Mouse (Mus musculus): ENCODE data around the gene Fgd6. TPM values are rescaled to one million over a fixed set of nuclear protein-coding genes. Genes with fewer than 3 reads are reported as not detected.

The Fgd6 gene
- polyA plus RNA-seq, 1 experiment from 2014 or later: 2.3 TPM

GRCm38 (mm10) chr10:94009991-94010679 is 25.7 kb upstream of the Fgd6 start:
- no peaks in the 10 kb centered on the region for H3K9me3 ChIP-seq (replicated peaks; ENCODE audit: low read length)
- DNase-seq (ENCODE audit: low spot score) (no peak), ATAC-seq (replicated peaks; ENCODE audit: low FRiP score, low read depth) (no peak)
- no peak overlapping the region for H3K4me3 ChIP-seq (replicated peaks; ENCODE audit: low read depth, low read length)
- 0 out of 2 replicates have a peak overlapping the region, but pooled peaks have one; percentile 10 for H3K27ac ChIP-seq
- no peaks in the 10 kb centered on the region for H3K27me3 ChIP-seq (ENCODE audit: insufficient read depth, low read length)
- no peak for TF ChIP-seq CTCF (IDR thresholded peaks at IDR 0.05; ENCODE audit: low read depth)
- 65% methylated on average over 3 of the region's 3 CpGs for WGBS
- H3K4me1 ChIP-seq (replicated peaks; ENCODE audit: insufficient read depth, low read length): no peaks in the 10 kb centered on the region
- H3K4me2 ChIP-seq (ENCODE audit: low read length): no peak overlapping the region
- no peak overlapping the region for H3K9ac ChIP-seq (ENCODE audit: low read depth, low read length)
- H3K36me3 ChIP-seq (ENCODE audit: insufficient read depth, low read length): no peaks in the 10 kb centered on the region

- no peak overlapping the region for H3K4me2 ChIP-seq (ENCODE audit: low read length)
- 0 out of 2 replicates have a peak overlapping the region, but pooled peaks have one; percentile 42 for H3K27ac ChIP-seq
- no peaks in the 10 kb centered on the region for H3K27me3 ChIP-seq (ENCODE audit: insufficient read depth, low read length)
- no peak for TF ChIP-seq CTCF (IDR thresholded peaks at IDR 0.05; ENCODE audit: low read depth)
- DNase-seq (ENCODE audit: low spot score) (peak; percentile 48), ATAC-seq (replicated peaks; ENCODE audit: low FRiP score, low read depth) (no peak; the same call in 1 of the 2 replicates)
- H3K9me3 ChIP-seq (replicated peaks; ENCODE audit: low read length): no peaks in the 10 kb centered on the region
- no peak overlapping the region for H3K9ac ChIP-seq (ENCODE audit: low read depth, low read length)
- no peaks in the 10 kb centered on the region for H3K4me1 ChIP-seq (replicated peaks; ENCODE audit: insufficient read depth, low read length)
- no peak overlapping the region for H3K4me3 ChIP-seq (replicated peaks; ENCODE audit: low read depth, low read length)
- H3K36me3 ChIP-seq (ENCODE audit: insufficient read depth, low read length): no peaks in the 10 kb centered on the region
- WGBS: 40% methylated on average over 2 of the region's 2 CpGs
Measured at GRCm38 (mm10) chr10:94011024-94011423, 24.8 kb upstream of the Fgd6 start.

GRCm38 (mm10) chr10:94013196-94013595 is 22.6 kb upstream of the Fgd6 start:
- 60% methylated on average over 3 of the region's 3 CpGs for WGBS
- no peak for ATAC-seq (replicated peaks; ENCODE audit: low FRiP score, low read depth)
- H3K9me3 ChIP-seq (replicated peaks; ENCODE audit: low read length): no peaks in the 10 kb centered on the region

GRCm38 (mm10) chr10:94014200-94014599 is 21.6 kb upstream of the Fgd6 start:
- H3K9ac ChIP-seq (ENCODE audit: low read depth, low read length): no peak overlapping the region
- H3K4me2 ChIP-seq (ENCODE audit: low read length): 0 out of 2 replicates have a peak overlapping the region, but pooled peaks have one; percentile 5
- WGBS: 30% methylated on average over 4 of the region's 4 CpGs
- ATAC-seq (replicated peaks; ENCODE audit: low FRiP score, low read depth) (no peak), DNase-seq (ENCODE audit: low spot score) (peak; percentile 89)
- H3K4me1 ChIP-seq (replicated peaks; ENCODE audit: insufficient read depth, low read length): no peaks in the 10 kb centered on the region
- H3K27ac ChIP-seq: peak overlapping the region; percentile 62; the same call in 1 of the 2 replicates
- TF ChIP-seq CTCF (IDR thresholded peaks at IDR 0.05; ENCODE audit: low read depth): no peak
- no peaks in the 10 kb centered on the region for H3K27me3 ChIP-seq (ENCODE audit: insufficient read depth, low read length)
- H3K4me3 ChIP-seq (replicated peaks; ENCODE audit: low read depth, low read length): no peak overlapping the region
- H3K9me3 ChIP-seq (replicated peaks; ENCODE audit: low read length): no peaks in the 10 kb centered on the region
- H3K36me3 ChIP-seq (ENCODE audit: insufficient read depth, low read length): no peaks in the 10 kb centered on the region

More at GRCm38 (mm10) chr10:94013196-94013595, 22.6 kb upstream of the Fgd6 start:
- no peak overlapping the region for H3K4me2 ChIP-seq (ENCODE audit: low read length)
- no peaks in the 10 kb centered on the region for H3K36me3 ChIP-seq (ENCODE audit: insufficient read depth, low read length)
- peak; percentile 78 for TF ChIP-seq CTCF (IDR thresholded peaks at IDR 0.05; ENCODE audit: low read depth)
- no peaks in the 10 kb centered on the region for H3K4me1 ChIP-seq (replicated peaks; ENCODE audit: insufficient read depth, low read length)
- no peak overlapping the region for H3K4me3 ChIP-seq (replicated peaks; ENCODE audit: low read depth, low read length)
- H3K27ac ChIP-seq: no peak overlapping the region
- H3K9ac ChIP-seq (ENCODE audit: low read depth, low read length): no peak overlapping the region
- H3K27me3 ChIP-seq (ENCODE audit: insufficient read depth, low read length): no peaks in the 10 kb centered on the region
- peak; percentile 85 for DNase-seq (ENCODE audit: low spot score)

GRCm38 (mm10) chr10:94017455-94017854 is 18.3 kb upstream of the Fgd6 start:
- 63% methylated on average over 8 of the region's 8 CpGs for WGBS
- H3K36me3 ChIP-seq (ENCODE audit: insufficient read depth, low read length): no peaks in the 10 kb centered on the region
- no peaks in the 10 kb centered on the region for H3K27me3 ChIP-seq (ENCODE audit: insufficient read depth, low read length)
- H3K4me3 ChIP-seq (replicated peaks; ENCODE audit: low read depth, low read length): no peak overlapping the region
- no peak overlapping the region for H3K4me2 ChIP-seq (ENCODE audit: low read length)
- H3K9me3 ChIP-seq (replicated peaks; ENCODE audit: low read length): no peaks in the 10 kb centered on the region
- no peak overlapping the region for H3K9ac ChIP-seq (ENCODE audit: low read depth, low read length)
- no peak for TF ChIP-seq CTCF (IDR thresholded peaks at IDR 0.05; ENCODE audit: low read depth)
- DNase-seq (ENCODE audit: low spot score) (peak; percentile 57), ATAC-seq (replicated peaks; ENCODE audit: low FRiP score, low read depth) (no peak)
- no peaks in the 10 kb centered on the region for H3K4me1 ChIP-seq (replicated peaks; ENCODE audit: insufficient read depth, low read length)
- no peak overlapping the region for H3K27ac ChIP-seq

- 76% methylated on average over 5 of the region's 5 CpGs for WGBS
- no peak overlapping the region for H3K9ac ChIP-seq (ENCODE audit: low read depth, low read length)
- H3K27ac ChIP-seq: no peak overlapping the region
- no peak for TF ChIP-seq CTCF (IDR thresholded peaks at IDR 0.05; ENCODE audit: low read depth)
- H3K27me3 ChIP-seq (ENCODE audit: insufficient read depth, low read length): no peaks in the 10 kb centered on the region
- H3K4me2 ChIP-seq (ENCODE audit: low read length): no peak overlapping the region
- H3K4me3 ChIP-seq (replicated peaks; ENCODE audit: low read depth, low read length): no peak overlapping the region
- ATAC-seq (replicated peaks; ENCODE audit: low FRiP score, low read depth): no peak
- peak; percentile 7 for DNase-seq (ENCODE audit: low spot score)
- H3K9me3 ChIP-seq (replicated peaks; ENCODE audit: low read length): no peaks in the 10 kb centered on the region
- no peaks in the 10 kb centered on the region for H3K4me1 ChIP-seq (replicated peaks; ENCODE audit: insufficient read depth, low read length)
- H3K36me3 ChIP-seq (ENCODE audit: insufficient read depth, low read length): 0 out of 2 replicates have a peak, but pooled peaks cover 3% of the 10 kb centered on the region
Measured at GRCm38 (mm10) chr10:94020587-94020986, 15.2 kb upstream of the Fgd6 start.

Measured in kidney, postnatal 0 days (tissue).